Mouse (Mus musculus): ENCODE results near the gene Cep63.

DNA sequence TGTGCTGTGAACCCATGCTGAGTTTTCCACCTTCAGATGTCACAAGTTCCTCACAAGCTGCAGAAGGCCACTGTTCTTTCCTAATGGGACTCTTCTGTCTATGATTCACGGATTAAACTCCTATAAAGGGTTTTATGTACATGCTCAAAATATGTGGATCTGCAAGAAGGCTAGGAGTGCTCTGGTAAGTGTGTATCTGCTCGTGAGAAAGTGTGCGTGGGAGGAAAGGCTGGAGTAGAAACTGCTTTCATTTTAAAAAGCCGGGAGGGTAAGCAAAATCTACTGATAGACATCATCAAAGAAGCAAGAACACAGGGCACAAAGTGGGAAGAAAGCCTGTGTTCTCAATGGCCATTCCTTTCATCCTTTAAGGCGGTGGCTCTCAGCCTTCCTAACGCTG lies 20.7 kb upstream of the Cep63 start:
- TF ChIP-seq POLR2A (IDR thresholded peaks at IDR 0.05; ENCODE audit: borderline replicate concordance, low read depth, low read length) (no peak), CTCF (IDR thresholded peaks at IDR 0.05; ENCODE audit: low read depth, low read length) (no peak)

Data from bone marrow macrophage, adult 2 months (primary cell).